Mouse (Mus musculus): Measurements from ENCODE around the gene Ctsk. TPM values are rescaled to one million over a fixed set of nuclear protein-coding genes. Genes with fewer than 3 reads are reported as not detected.
A peak's percentile ranks its signal among the peaks of the same experiment; 100 is the strongest.

The Ctsk gene
- polyA plus RNA-seq, 1 experiment from 2014 or later = 10.8 TPM

DNA sequence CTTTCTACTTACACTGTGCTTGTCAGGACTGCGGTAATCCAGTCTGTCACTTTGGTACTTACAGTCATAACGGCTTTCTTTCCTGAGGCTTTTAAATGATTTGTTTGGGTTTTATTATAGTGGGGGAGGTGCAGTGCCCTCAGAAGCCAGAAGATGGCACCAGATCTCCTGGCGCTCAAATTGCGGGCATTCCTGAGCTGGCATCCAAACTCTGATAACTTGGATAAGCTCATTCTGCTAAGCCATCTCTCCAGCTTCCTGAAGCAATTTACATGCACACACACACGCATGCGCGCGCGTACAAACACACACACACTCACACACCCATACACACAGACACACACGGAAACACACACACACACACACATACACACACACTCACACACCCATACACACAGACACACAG, 18.4 kb downstream of the Ctsk start:
- Histone ChIP-seq H3K4me2 (ENCODE audit: low read length) (no peak overlapping the region), H3K36me3 (ENCODE audit: control insufficient read depth, insufficient read depth, low read length) (no peaks in the 10 kb centered on the region), H3K27ac (ENCODE audit: low read length) (no peak overlapping the region), H3K9ac (ENCODE audit: low read depth, low read length) (no peak overlapping the region), H3K4me3 (ENCODE audit: low read depth, low read length) (no peak overlapping the region), H3K4me1 (ENCODE audit: control insufficient read depth, insufficient read depth, low read length) (no peaks in the 10 kb centered on the region), H3K9me3 (replicated peaks; ENCODE audit: control insufficient read depth, low read length, poor library complexity, severe bottlenecking) (no peaks in the 10 kb centered on the region), H3K27me3 (ENCODE audit: control insufficient read depth, insufficient read depth, low read depth, low read length) (no peaks in the 10 kb centered on the region)
- ATAC-seq = peak; percentile 80
- WGBS = 23% methylated on average over 10 of the region's 10 CpGs

DNA sequence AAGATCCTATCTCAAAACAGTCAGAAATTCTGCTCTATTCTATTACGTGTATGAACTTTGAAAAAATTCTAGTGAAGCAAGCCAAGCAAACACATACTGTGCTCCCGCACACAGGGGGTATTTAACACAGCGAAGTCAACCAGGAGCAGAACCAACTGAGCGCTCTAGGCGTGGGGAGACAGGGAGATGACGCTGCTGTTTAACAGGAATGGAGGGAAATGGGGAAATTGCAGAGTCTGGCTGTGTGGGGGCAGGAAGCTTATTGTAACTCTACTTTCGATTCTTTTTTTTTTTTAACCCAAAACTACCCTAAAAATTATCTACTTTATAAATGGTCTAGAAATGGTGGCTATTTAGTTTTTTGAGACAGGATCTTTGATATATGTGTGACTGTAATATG, 19.8 kb downstream of the Ctsk start:
- ATAC-seq = no peak
- no peaks in the 10 kb centered on the region for H3K27me3 ChIP-seq (ENCODE audit: control insufficient read depth, insufficient read depth, low read depth, low read length)
- 87% methylated on average over 7 of the region's 7 CpGs for WGBS

DNA sequence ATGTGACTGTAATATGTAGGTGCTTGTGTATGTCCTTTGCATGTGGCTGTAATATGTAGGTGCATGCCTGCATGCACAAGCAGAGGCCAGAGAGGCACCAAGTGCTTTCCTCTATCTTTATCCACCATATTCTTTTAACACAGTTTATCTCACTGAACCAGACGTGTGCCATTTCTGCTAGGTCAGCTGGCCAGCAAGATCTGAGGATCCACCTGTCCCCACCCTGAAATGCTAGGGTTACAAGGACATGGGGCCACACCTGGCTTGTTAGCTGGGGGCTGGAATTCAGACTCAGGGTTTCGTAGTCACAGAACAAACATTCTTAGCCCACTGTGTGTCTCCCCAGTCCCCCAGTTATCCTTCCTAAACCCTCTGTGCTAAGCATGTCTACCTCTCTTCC, 20.3 kb downstream of the Ctsk start:
- Histone ChIP-seq H3K9ac (ENCODE audit: low read depth, low read length) (no peak overlapping the region), H3K4me1 (ENCODE audit: control insufficient read depth, insufficient read depth, low read length) (no peaks in the 10 kb centered on the region), H3K4me2 (ENCODE audit: low read length) (no peak overlapping the region), H3K27ac (ENCODE audit: low read length) (no peak overlapping the region), H3K36me3 (ENCODE audit: control insufficient read depth, insufficient read depth, low read length) (no peaks in the 10 kb centered on the region), H3K9me3 (replicated peaks; ENCODE audit: control insufficient read depth, low read length, poor library complexity, severe bottlenecking) (no peaks in the 10 kb centered on the region), H3K27me3 (ENCODE audit: control insufficient read depth, insufficient read depth, low read depth, low read length) (no peaks in the 10 kb centered on the region), H3K4me3 (ENCODE audit: low read depth, low read length) (no peak overlapping the region)
- 87% methylated on average over 2 of the region's 2 CpGs for WGBS
- ATAC-seq = no peak

More for the DNA sequence above, 19.8 kb downstream of the Ctsk start:
- H3K27ac ChIP-seq (ENCODE audit: low read length) = no peak overlapping the region
- no peaks in the 10 kb centered on the region for H3K9me3 ChIP-seq (replicated peaks; ENCODE audit: control insufficient read depth, low read length, poor library complexity, severe bottlenecking)
- no peak overlapping the region for H3K9ac ChIP-seq (ENCODE audit: low read depth, low read length)
- H3K36me3 ChIP-seq (ENCODE audit: control insufficient read depth, insufficient read depth, low read length) = no peaks in the 10 kb centered on the region
- no peaks in the 10 kb centered on the region for H3K4me1 ChIP-seq (ENCODE audit: control insufficient read depth, insufficient read depth, low read length)
- H3K4me3 ChIP-seq (ENCODE audit: low read depth, low read length) = no peak overlapping the region
- no peak overlapping the region for H3K4me2 ChIP-seq (ENCODE audit: low read length)

DNA sequence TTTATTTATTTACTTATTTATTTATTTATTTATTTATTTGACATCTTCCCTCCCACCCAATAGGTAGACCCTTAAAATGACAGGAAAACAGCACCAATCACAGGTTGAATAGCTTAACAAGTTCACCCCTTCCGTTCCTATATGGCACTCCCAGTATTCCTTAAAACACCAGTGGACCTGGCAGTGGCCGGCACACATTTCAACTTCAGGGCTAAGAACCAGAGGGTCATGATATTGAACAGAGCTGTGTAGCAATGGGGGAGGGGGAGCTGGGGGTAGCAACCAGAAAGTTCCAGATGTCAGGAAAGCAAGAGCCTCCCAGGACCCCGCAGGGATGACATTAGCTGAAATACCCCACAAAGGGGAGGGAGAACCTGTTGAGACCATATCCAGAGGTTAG, 21.0 kb downstream of the Ctsk start:
- WGBS = 95% methylated on average over 3 of the region's 3 CpGs
- Histone ChIP-seq H3K27me3 (ENCODE audit: control insufficient read depth, insufficient read depth, low read depth, low read length) (no peaks in the 10 kb centered on the region), H3K9ac (ENCODE audit: low read depth, low read length) (no peak overlapping the region), H3K9me3 (replicated peaks; ENCODE audit: control insufficient read depth, low read length, poor library complexity, severe bottlenecking) (no peaks in the 10 kb centered on the region), H3K4me1 (ENCODE audit: control insufficient read depth, insufficient read depth, low read length) (no peaks in the 10 kb centered on the region), H3K4me3 (ENCODE audit: low read depth, low read length) (no peak overlapping the region), H3K4me2 (ENCODE audit: low read length) (no peak overlapping the region), H3K36me3 (ENCODE audit: control insufficient read depth, insufficient read depth, low read length) (no peaks in the 10 kb centered on the region), H3K27ac (ENCODE audit: low read length) (no peak overlapping the region)
- ATAC-seq = no peak

DNA sequence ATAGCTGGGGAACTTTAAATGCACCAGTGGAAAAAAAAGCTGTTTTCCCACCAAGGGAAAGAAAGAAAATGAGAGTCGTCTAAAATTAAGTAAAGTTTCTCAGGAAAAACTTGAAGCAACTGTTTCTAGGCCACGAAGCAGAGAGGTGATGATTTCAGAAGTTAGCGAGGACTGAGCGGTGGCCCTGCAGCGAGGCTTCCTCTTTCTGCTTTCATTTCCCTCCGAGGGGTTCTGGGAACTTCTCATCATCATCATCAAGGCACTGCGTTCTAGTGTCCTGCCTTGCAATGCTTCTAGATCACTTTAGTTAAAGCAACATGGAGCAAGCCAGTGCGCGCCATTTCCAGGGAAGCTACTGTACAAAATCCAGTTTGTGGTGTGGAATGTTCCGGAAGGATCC, 22.1 kb downstream of the Ctsk start:
- Histone ChIP-seq H3K27me3 (ENCODE audit: control insufficient read depth, insufficient read depth, low read depth, low read length) (no peaks in the 10 kb centered on the region), H3K4me2 (ENCODE audit: low read length) (no peak overlapping the region), H3K4me1 (ENCODE audit: control insufficient read depth, insufficient read depth, low read length) (no peaks in the 10 kb centered on the region), H3K9me3 (replicated peaks; ENCODE audit: control insufficient read depth, low read length, poor library complexity, severe bottlenecking) (no peaks in the 10 kb centered on the region), H3K9ac (ENCODE audit: low read depth, low read length) (no peak overlapping the region), H3K36me3 (ENCODE audit: control insufficient read depth, insufficient read depth, low read length) (no peaks in the 10 kb centered on the region), H3K27ac (ENCODE audit: low read length) (no peak overlapping the region), H3K4me3 (ENCODE audit: low read depth, low read length) (no peak overlapping the region)
- no peak for ATAC-seq
- WGBS = 96% methylated on average over 10 of the region's 10 CpGs

DNA sequence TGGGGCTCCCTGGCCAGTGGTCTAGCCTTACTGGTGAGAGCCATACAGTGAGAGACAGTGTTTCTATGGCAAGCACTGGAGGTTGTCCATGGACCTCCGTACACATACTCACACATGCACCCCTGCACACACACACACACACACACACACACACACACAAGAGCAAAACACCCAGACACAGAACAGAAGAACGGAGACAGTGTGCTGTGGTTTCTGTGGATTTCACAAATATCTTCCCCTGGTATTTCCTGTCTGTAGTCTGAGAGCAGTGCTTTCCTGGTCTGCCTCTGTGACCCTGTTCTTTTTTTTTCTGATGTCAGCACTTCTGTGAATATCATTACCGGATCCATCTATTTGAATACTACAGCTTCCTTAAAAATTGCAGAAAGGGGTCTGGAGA, 24.6 kb downstream of the Ctsk start:
- no peak overlapping the region for H3K4me2 ChIP-seq (ENCODE audit: low read length)
- H3K4me3 ChIP-seq (ENCODE audit: low read depth, low read length) = no peak overlapping the region
- no peaks in the 10 kb centered on the region for H3K4me1 ChIP-seq (ENCODE audit: control insufficient read depth, insufficient read depth, low read length)
- no peaks in the 10 kb centered on the region for H3K27me3 ChIP-seq (ENCODE audit: control insufficient read depth, insufficient read depth, low read depth, low read length)
- ATAC-seq = no peak
- 87% methylated on average over 3 of the region's 3 CpGs for WGBS
- no peaks in the 10 kb centered on the region for H3K36me3 ChIP-seq (ENCODE audit: control insufficient read depth, insufficient read depth, low read length)
- H3K9me3 ChIP-seq (replicated peaks; ENCODE audit: control insufficient read depth, low read length, poor library complexity, severe bottlenecking) = no peaks in the 10 kb centered on the region
- H3K9ac ChIP-seq (ENCODE audit: low read depth, low read length) = no peak overlapping the region
- no peak overlapping the region for H3K27ac ChIP-seq (ENCODE audit: low read length)

DNA sequence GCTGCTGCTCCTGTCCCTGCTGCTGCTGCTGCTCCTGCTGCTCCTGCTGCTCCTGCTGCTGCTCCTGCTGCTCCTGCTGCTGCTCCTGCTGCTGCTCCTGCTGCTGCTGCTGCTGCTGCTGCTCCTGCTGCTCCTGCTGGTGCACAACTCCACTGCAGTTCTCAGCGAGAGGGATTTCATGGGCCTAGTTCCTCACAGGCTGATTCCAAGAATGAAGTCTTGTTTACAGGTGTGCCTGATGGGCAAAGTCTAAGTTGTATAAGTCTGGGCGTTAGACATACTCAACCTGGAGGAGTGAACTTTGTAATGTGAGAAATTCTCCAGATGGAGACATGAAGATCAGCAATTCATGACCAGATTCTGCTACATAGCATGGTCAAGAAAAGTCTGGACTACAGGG, 25.6 kb downstream of the Ctsk start:
- no peak overlapping the region for H3K27ac ChIP-seq (ENCODE audit: low read length)
- WGBS = 76% methylated on average over 2 of the region's 2 CpGs
- no peak overlapping the region for H3K9ac ChIP-seq (ENCODE audit: low read depth, low read length)
- H3K27me3 ChIP-seq (ENCODE audit: control insufficient read depth, insufficient read depth, low read depth, low read length) = no peaks in the 10 kb centered on the region
- no peak for ATAC-seq
- no peaks in the 10 kb centered on the region for H3K36me3 ChIP-seq (ENCODE audit: control insufficient read depth, insufficient read depth, low read length)
- no peaks in the 10 kb centered on the region for H3K4me1 ChIP-seq (ENCODE audit: control insufficient read depth, insufficient read depth, low read length)
- H3K4me2 ChIP-seq (ENCODE audit: low read length) = no peak overlapping the region
- H3K4me3 ChIP-seq (ENCODE audit: low read depth, low read length) = no peak overlapping the region
- H3K9me3 ChIP-seq (replicated peaks; ENCODE audit: control insufficient read depth, low read length, poor library complexity, severe bottlenecking) = no peaks in the 10 kb centered on the region

DNA sequence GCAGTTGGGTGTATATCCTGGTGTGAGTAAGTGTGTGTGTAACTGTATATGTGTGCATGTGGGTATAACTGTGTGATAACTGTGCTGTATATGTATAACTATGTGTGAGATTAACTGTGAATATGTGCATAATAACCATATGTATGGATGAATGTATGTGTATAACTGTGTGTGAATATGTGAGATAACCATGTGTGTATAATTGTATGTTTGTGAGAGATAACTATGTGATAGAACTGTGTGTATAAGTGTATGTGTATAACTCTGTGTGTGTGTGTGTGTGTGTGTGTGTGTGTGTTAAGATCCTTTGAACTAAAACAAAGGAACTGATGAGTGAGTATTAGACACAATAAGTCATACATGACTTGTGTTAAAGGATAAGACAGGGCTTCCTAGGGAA, 27.1 kb downstream of the Ctsk start:
- H3K27ac ChIP-seq (ENCODE audit: low read length) = no peak overlapping the region
- no peak for ATAC-seq
- H3K4me2 ChIP-seq (ENCODE audit: low read length) = no peak overlapping the region
- H3K27me3 ChIP-seq (ENCODE audit: control insufficient read depth, insufficient read depth, low read depth, low read length) = no peaks in the 10 kb centered on the region
- no peak overlapping the region for H3K9ac ChIP-seq (ENCODE audit: low read depth, low read length)
- no peaks in the 10 kb centered on the region for H3K9me3 ChIP-seq (replicated peaks; ENCODE audit: control insufficient read depth, low read length, poor library complexity, severe bottlenecking)
- no peaks in the 10 kb centered on the region for H3K4me1 ChIP-seq (ENCODE audit: control insufficient read depth, insufficient read depth, low read length)
- H3K36me3 ChIP-seq (ENCODE audit: control insufficient read depth, insufficient read depth, low read length) = no peaks in the 10 kb centered on the region
- H3K4me3 ChIP-seq (ENCODE audit: low read depth, low read length) = no peak overlapping the region

DNA sequence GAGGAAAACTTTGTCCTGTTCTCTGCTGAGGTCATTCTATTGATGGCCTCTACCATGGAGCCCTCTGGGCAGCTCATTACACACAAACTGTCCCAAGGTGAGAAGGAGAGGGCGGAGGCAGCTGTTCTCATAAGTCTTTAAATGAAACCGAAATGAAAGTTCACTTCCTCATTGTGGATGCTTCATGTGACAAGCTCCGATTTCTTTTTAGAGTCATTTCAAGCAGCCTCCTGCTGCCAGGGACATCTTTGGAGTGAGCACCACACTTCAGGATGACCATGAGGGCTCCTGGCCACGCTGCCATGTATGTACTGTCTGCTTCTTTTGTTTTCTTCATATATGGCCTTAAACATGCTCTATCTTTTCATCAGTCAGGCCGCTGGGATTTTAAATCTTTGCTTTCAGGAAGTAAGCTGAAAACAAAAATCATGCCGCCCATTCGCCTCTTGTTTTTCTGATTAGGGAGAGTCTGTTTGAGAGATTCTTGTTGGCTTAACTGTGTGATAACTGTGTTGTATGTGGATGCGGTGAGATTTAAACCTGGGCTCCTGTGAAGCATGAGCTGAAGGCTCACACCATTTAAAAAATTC, 27.7 kb downstream of the Ctsk start, which contains the start of gene Ctss:
Gene Ctss (plus strand): TSS at position 165 of the 590 bp plus-strand sequence.
- no peaks in the 10 kb centered on the region for H3K36me3 ChIP-seq (ENCODE audit: control insufficient read depth, insufficient read depth, low read length)
- no peak within 1 kb of the TSS for H3K9ac ChIP-seq (ENCODE audit: low read depth, low read length)
- H3K27me3 ChIP-seq (ENCODE audit: control insufficient read depth, insufficient read depth, low read depth, low read length) = no peaks in the 10 kb centered on the region
- H3K4me2 ChIP-seq (ENCODE audit: low read length) = no peak within 1 kb of the TSS
- ATAC-seq = no peak
- WGBS = 91% methylated on average over 8 of the region's 8 CpGs
- H3K4me1 ChIP-seq (ENCODE audit: control insufficient read depth, insufficient read depth, low read length) = no peaks in the 10 kb centered on the region
- no peaks in the 10 kb centered on the region for H3K9me3 ChIP-seq (replicated peaks; ENCODE audit: control insufficient read depth, low read length, poor library complexity, severe bottlenecking)
- H3K4me3 ChIP-seq (ENCODE audit: low read depth, low read length) = no peak within 1 kb of the TSS
- H3K27ac ChIP-seq (ENCODE audit: low read length) = no peak within 1 kb of the TSS

All from midbrain, embryonic 16.5 days (tissue).